Mouse (Mus musculus): ENCODE data around the gene Tle4. TPM values are rescaled to one million over a fixed set of nuclear protein-coding genes. Genes with fewer than 3 reads are reported as not detected.

The Tle4 gene
- polyA plus RNA-seq, 1 experiment from 2014 or later = 35.1 TPM

DNA sequence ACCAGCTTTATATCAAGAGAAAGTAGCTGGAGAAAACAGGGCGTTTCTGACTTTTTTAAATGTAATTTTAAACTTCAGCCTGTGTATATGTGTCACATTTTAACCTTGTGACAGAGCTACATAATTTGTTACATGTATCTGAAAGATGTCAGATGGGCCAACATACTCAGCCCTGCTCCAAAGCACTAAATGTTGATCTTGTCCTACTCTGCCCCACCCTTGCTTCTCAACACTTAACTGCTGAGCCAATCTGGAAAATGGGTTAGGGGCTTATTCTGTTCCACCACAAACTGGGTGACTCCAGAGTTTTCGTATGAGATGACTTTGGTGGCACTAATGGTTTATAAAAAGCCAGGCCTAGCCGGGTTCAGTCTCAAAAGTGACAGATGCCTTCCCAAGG lies 2.5 kb upstream of the Tle4 start:
- Histone ChIP-seq H3K27me3 (peaks cover 44% of the 10 kb centered on the region), H3K4me3 (no peak overlapping the region), H3K27ac (replicated peaks) (no peak overlapping the region), H3K4me1 (peaks cover 12% of the 10 kb centered on the region), H3K9ac (replicated peaks) (no peak overlapping the region), H3K4me2 (replicated peaks) (no peak overlapping the region), H3K36me3 (no peaks in the 10 kb centered on the region), H3K9me3 (no peaks in the 10 kb centered on the region)
- no peak for ATAC-seq (ENCODE audit: low FRiP score, low read depth)
- WGBS = 80% methylated on average over 3 of the region's 3 CpGs

DNA sequence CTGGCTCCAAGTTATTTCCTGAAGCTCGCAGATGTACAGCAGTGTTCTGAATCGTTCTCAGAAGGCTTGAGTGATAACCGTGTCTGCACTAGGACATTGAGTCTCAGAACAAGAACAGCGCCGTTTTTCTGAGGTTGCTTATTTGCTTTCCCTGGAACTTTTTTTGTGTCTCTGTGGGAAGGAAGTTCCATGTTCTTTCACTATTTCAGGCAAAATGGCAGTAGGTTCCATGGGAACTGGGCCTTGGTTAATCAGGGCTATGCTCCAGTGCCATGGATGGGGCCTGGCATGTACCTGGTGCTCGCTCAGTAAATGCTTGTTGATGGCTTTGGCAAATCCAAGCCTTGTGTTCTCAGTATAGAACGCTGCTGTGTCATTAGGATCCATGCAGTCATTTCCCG lies 2.0 kb upstream of the Tle4 start:
- H3K36me3 ChIP-seq = no peaks in the 10 kb centered on the region
- no peak overlapping the region for H3K4me3 ChIP-seq
- H3K4me1 ChIP-seq = peaks cover 13% of the 10 kb centered on the region
- no peak overlapping the region for H3K9ac ChIP-seq (replicated peaks)
- 42% methylated on average over 8 of the region's 8 CpGs for WGBS
- ATAC-seq (ENCODE audit: low FRiP score, low read depth) = no peak
- no peaks in the 10 kb centered on the region for H3K9me3 ChIP-seq
- H3K27ac ChIP-seq (replicated peaks) = no peak overlapping the region
- peaks cover 39% of the 10 kb centered on the region for H3K27me3 ChIP-seq
- peak overlapping the region; percentile 57; the same call in 1 of the 2 replicates for H3K4me2 ChIP-seq (replicated peaks)

DNA sequence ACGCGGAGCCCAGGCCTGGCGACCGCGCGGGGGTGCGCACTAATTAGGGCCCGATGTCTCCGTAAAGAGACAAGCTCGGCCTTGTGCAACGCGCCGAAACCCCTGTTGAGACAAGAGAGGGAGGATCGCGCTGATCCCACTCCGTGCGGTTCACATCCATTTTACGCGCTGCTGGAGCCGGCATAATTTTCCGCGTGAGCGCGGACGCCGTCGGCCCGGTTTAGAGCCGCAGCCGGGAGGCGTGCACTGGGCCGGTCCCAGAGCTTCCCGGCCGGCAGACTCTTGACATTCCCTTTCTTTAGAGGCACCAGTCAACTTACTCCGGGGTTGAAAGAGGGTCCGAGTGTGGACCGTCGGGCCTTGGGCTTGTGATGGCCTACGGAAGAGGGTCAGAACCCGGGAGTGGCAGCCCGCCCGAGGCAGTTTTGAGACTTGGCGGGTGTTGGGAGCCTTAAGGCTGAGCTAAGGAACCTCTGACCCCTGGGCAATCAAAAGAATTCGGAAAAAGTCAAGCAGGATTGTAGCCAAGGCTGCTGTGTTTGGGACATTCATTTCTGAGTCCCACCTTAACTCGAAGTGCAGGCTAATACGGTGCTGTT lies 938 bp upstream of the Tle4 start:
- no peaks in the 10 kb centered on the region for H3K36me3 ChIP-seq
- H3K4me2 ChIP-seq (replicated peaks) = peak overlapping the region; percentile 57
- H3K9ac ChIP-seq (replicated peaks) = peak overlapping the region; percentile 43
- peak overlapping the region; percentile 44 for H3K4me3 ChIP-seq
- ATAC-seq (ENCODE audit: low FRiP score, low read depth) = no peak
- peaks cover 19% of the 10 kb centered on the region for H3K4me1 ChIP-seq
- H3K9me3 ChIP-seq = no peaks in the 10 kb centered on the region
- H3K27me3 ChIP-seq = peaks cover 30% of the 10 kb centered on the region
- peak overlapping the region; percentile 94 for H3K27ac ChIP-seq (replicated peaks)
- WGBS = under 1% methylated on average over 46 of the region's 46 CpGs

DNA sequence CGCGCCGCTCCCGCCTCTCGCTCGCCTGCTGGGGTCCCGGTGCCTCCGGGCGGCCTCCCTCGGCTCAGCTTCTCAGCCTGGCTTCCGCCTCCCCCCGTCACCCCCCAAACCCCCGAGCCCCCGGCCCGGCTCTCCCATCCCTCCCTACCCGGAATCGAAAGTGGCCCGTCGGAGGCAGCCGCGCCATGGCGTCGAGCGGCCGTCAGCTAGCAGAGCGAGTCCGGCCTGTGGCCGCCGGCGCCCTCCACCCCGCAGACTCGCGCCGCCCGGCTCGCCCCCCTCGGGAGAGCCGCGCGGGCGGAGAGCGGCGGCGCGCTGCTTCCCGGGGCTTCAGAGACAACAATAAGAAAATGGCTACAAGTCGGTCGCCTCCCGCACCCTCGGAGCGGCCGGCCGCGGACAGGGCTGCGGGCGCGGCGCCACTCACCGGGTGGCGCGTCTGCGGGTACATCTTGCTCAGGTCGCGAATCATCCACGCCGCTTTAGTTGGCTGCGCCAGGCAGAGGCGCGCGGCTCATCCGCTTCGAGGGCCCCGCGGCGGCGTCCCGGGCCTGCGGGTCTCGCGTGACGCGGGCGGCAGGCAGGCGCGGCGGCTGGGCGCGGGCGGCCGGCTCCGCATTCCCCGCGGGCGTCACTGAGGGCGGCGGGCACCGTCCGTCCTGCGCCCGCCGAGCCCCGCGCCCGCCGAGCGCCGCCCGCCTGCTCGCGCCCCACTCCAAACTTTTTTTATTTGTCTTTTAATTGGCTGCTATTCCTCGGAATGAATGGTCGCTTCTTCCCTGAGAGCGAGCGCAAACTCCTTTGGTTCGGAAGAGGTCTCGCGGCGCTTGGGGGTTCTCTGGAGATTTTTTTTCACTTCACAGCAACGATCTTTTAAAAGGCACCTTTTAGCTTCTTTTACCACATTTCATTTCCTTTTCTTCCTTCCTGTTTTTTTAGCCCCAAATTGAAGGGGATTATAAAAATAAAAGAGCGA lies 622 bp downstream of the Tle4 start:
- peak overlapping the region; percentile 98 for H3K27ac ChIP-seq (replicated peaks)
- no peaks in the 10 kb centered on the region for H3K36me3 ChIP-seq
- no peak for ATAC-seq (ENCODE audit: low FRiP score, low read depth)
- peak overlapping the region; percentile 73 for H3K4me3 ChIP-seq
- H3K4me2 ChIP-seq (replicated peaks) = peak overlapping the region; percentile 52
- H3K27me3 ChIP-seq = peaks cover 20% of the 10 kb centered on the region
- H3K4me1 ChIP-seq = peaks cover 24% of the 10 kb centered on the region
- peak overlapping the region; percentile 95 for H3K9ac ChIP-seq (replicated peaks)
- WGBS = under 1% methylated on average over 96 of the region's 120 CpGs
- no peaks in the 10 kb centered on the region for H3K9me3 ChIP-seq

DNA sequence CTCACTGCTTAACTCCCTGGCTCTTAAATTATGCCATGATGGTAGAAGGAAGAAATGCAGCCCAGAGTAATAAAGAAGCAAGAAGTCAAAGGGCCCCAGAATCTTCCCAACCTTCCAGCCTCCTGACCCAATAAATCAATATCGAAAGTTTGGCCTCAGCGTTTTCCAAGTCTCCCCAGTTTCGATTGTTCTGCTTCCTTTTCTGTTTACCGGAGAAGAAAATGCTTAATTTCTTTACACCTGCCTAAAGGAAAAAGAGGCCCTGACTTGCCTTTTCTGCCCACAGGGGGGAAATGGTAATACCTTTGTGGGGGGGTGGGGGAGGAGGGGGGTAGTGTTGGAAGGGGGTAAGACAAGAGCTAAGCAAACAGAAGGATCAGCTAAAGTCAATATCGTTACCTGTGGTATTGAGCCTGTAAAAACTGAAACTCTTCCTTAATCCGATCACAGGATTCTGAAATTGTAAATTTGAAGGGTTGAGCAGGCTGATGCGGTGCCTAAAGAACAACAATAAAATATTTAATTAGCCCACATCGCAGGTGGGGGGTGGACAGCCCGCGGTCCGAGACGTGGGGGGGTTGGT lies 1.4 kb downstream of the Tle4 start:
- H3K36me3 ChIP-seq = no peaks in the 10 kb centered on the region
- H3K4me3 ChIP-seq = peak overlapping the region; percentile 73
- peak overlapping the region; percentile 98 for H3K27ac ChIP-seq (replicated peaks)
- WGBS = 0% methylated on average over 12 of the region's 12 CpGs
- peak overlapping the region; percentile 95 for H3K9ac ChIP-seq (replicated peaks)
- H3K27me3 ChIP-seq = peaks cover 20% of the 10 kb centered on the region
- ATAC-seq (ENCODE audit: low FRiP score, low read depth) = no peak
- peaks cover 29% of the 10 kb centered on the region for H3K4me1 ChIP-seq
- H3K9me3 ChIP-seq = no peaks in the 10 kb centered on the region
- H3K4me2 ChIP-seq (replicated peaks) = peak overlapping the region; percentile 52

DNA sequence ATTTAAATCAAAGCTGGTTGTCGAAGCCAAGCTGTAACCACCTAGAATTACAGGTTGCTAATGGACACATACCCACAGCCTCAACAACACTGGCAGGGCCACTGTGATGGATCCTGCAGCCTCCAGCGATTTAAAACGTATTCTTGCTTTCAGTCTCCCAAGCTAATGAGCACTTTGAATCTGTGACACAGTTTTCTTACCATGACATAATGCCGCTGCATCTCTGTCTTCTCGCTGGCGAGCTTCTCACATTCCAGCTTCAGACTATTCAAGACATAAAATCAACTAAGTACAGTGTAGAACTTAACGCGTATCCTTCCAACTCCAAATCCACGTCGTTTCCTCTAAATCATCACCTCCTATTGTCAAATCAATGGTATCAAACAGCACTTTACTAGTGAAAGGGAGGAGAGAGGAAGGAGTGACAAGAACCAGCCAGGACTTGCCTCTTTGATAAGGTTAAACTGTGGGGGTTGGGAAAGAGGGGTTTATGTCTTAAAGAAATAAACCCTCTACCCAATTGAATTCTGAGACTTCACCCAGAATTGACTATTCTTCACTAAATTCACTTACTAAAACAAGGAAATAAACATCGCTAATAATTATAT lies 2.4 kb downstream of the Tle4 start:
- Histone ChIP-seq H3K27me3 (peaks cover 12% of the 10 kb centered on the region), H3K36me3 (0 out of 2 replicates have a peak, but pooled peaks cover 4% of the 10 kb centered on the region), H3K4me3 (peak overlapping the region; percentile 73), H3K27ac (replicated peaks) (no peak overlapping the region), H3K4me2 (replicated peaks) (peak overlapping the region; percentile 52), H3K4me1 (peaks cover 29% of the 10 kb centered on the region), H3K9me3 (no peaks in the 10 kb centered on the region), H3K9ac (replicated peaks) (peak overlapping the region; percentile 95)
- 21% methylated on average over 11 of the region's 11 CpGs for WGBS
- ATAC-seq (ENCODE audit: low FRiP score, low read depth) = no peak

DNA sequence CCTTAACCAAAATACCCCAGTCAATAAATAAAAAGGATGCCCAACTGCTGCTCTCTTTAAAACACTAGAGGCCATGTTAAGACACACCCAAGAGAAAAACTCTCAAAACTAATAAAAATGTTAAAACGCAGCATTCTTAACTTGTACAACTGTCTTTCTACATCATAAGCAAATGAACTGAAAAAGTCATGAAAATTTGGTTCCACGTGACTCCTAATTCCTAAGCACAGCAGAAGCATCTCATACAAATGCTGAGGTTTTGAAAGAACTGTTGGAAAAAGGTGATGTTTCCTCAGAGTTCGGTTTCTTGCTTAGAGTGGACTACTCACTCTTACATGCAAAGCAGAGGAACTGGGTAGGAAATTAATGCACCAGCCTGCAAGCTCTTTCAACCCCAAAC lies 3.3 kb downstream of the Tle4 start:
- Histone ChIP-seq H3K27me3 (0 out of 2 replicates have a peak, but pooled peaks cover 3% of the 10 kb centered on the region), H3K27ac (replicated peaks) (no peak overlapping the region), H3K4me3 (peak overlapping the region; percentile 73), H3K4me1 (peaks cover 29% of the 10 kb centered on the region), H3K4me2 (replicated peaks) (peak overlapping the region; percentile 52), H3K9ac (replicated peaks) (0 out of 2 replicates have a peak overlapping the region, but pooled peaks have one; percentile 15), H3K36me3 (0 out of 2 replicates have a peak, but pooled peaks cover 4% of the 10 kb centered on the region), H3K9me3 (no peaks in the 10 kb centered on the region)
- 65% methylated on average over 3 of the region's 3 CpGs for WGBS
- no peak for ATAC-seq (ENCODE audit: low FRiP score, low read depth)

DNA sequence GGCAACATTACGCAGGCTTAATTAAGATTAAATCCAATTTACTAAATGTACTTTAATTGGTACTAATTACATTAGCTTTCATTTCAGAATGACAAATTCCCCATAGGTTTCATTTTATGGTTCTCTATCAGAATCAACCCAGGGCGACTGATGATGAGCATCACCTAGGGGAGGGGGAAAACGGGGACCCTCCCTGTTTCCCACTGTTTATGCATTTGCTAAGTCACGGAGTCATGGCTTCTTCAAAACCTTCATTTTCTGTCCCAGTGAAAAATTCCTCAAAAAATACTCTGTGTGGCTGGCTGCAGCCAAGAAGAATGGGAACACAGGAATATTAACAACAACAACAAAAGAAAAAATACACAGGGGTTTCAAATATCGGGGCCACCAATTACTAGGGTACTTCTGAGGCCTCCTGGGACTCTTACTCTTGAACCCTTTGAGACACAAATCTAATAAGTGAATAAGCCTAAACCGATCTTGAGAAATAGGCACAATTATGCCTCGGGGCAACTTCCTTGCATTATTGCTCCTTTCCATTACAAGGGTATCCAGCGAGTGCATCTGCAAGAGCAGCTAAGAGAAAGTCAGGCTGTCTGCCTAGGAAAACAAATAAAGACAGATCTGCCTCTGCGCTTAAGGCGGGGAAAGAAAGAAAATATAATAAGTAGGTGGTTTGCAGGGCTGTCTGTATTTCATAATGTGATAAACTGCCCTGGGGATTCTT lies 5.9 kb downstream of the Tle4 start:
- no peak for ATAC-seq (ENCODE audit: low FRiP score, low read depth)
- no peaks in the 10 kb centered on the region for H3K9me3 ChIP-seq
- H3K4me1 ChIP-seq = peaks cover 44% of the 10 kb centered on the region
- 65% methylated on average over 10 of the region's 10 CpGs for WGBS
- H3K27me3 ChIP-seq = 0 out of 2 replicates have a peak, but pooled peaks cover 14% of the 10 kb centered on the region
- H3K4me2 ChIP-seq (replicated peaks) = peak overlapping the region; percentile 37
- no peak overlapping the region for H3K4me3 ChIP-seq
- H3K36me3 ChIP-seq = 0 out of 2 replicates have a peak, but pooled peaks cover 5% of the 10 kb centered on the region
- H3K27ac ChIP-seq (replicated peaks) = no peak overlapping the region
- H3K9ac ChIP-seq (replicated peaks) = no peak overlapping the region

DNA sequence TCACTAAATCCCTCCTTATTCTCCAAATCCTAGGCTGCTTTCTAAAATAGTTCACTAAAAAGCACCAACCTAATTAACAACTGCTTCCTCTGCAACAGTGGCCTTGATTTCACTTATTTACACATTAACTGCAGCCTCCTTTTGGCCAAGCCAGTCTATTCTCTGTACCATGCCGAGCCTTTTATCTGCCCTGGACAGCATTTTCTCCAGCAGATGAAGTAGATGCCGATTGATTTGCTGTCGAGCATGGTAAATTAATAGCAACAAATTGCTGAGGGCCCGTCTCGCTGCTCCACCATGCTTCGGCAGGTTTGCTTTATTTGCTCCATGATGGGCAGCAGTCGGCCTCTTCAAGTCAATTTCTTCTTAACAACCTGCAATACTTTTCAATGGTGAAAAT lies 7.7 kb downstream of the Tle4 start:
- H3K9ac ChIP-seq (replicated peaks) = no peak overlapping the region
- no peaks in the 10 kb centered on the region for H3K9me3 ChIP-seq
- no peak overlapping the region for H3K4me3 ChIP-seq
- 0 out of 2 replicates have a peak, but pooled peaks cover 26% of the 10 kb centered on the region for H3K27me3 ChIP-seq
- 0 out of 2 replicates have a peak, but pooled peaks cover 10% of the 10 kb centered on the region for H3K36me3 ChIP-seq
- 0 out of 2 replicates have a peak overlapping the region, but pooled peaks have one; percentile 0 for H3K4me2 ChIP-seq (replicated peaks)
- peaks cover 53% of the 10 kb centered on the region for H3K4me1 ChIP-seq
- H3K27ac ChIP-seq (replicated peaks) = no peak overlapping the region
- ATAC-seq (ENCODE audit: low FRiP score, low read depth) = no peak
- 41% methylated on average over 7 of the region's 7 CpGs for WGBS

DNA sequence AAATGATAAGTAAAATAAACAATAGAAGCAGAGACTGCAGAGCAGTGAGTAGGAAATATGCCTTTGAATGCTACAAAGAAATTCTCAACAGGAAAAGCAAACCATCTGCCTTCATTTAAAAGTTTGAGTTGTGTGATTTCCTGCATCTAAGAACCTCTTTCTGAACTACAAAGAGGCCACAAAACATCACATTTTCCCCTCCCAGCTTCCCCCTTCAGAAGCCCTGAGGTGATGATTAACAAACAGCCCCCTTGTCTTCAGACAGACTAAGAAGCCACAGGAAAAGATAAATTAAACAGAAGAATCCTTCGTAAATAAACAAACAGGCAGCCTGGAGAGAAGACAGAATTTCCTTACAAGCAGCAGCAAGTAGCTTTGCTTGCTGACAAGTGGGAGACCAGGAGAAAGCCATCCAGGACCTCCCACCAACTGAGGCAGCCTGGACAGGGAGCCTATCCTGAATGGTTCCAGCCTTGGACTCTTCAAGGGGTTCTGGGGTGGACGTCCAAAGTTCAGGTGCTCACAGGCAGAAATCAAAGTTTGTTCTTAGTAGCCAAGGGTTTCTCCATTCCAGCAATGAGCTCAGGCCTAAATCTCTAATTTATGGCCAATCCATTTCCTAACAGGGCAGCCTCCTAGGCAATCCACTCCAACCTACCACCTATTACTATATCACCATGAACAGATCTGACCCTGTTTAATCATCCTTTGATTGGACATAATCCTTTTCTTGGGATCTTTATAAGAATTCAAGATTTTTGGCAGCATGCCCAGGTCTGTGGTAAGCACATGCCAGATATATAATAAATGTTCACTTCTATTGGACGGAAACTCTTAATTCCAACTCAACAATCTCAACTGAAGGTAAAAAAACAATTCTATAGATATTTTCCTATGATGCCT lies 9.4 kb downstream of the Tle4 start:
- Histone ChIP-seq H3K9ac (replicated peaks) (no peak overlapping the region), H3K27ac (replicated peaks) (no peak overlapping the region), H3K36me3 (0 out of 2 replicates have a peak, but pooled peaks cover 10% of the 10 kb centered on the region), H3K4me3 (no peak overlapping the region), H3K4me2 (replicated peaks) (no peak overlapping the region), H3K9me3 (no peaks in the 10 kb centered on the region), H3K27me3 (0 out of 2 replicates have a peak, but pooled peaks cover 26% of the 10 kb centered on the region), H3K4me1 (peaks cover 45% of the 10 kb centered on the region)
- WGBS = 69% methylated on average over 3 of the region's 3 CpGs
- ATAC-seq (ENCODE audit: low FRiP score, low read depth) = no peak

Measured in midbrain, embryonic 12.5 days (tissue).